ENCODE assay signal across 17 mouse cellular contexts in genomic region chr5:31116354-31116753, GRCm38 (mm10). TPM values are rescaled to one million over a fixed set of nuclear protein-coding genes. Genes with fewer than 3 reads are reported as not detected.
DNase-seq lines count a peak whose midpoint lies in the region; ATAC-seq lines count a peak whose summit lies in the region.
"Had no signal": no experiment of that assay in that cellular context is flagged by ENCODE, and none has a peak within 500 bp of the region (broad histone marks: within the 10 kb centered on the region; RNA-seq: fewer than 3 reads in every experiment).

TSS of gene Trim54 (plus strand) at chr5:31116712.

- 14% methylated on average over 3 of the region's 3 CpGs for WGBS in heart, embryonic 13.5 days
- 33% methylated on average over 3 of the region's 3 CpGs for WGBS in limb, embryonic 15.5 days
- 50% methylated on average over 3 of the region's 3 CpGs for WGBS in neural tube, embryonic 15.5 days

- H3K27ac ChIP-seq in heart, embryonic 13.5 days (replicated peaks), result peak within 1 kb of the TSS; percentile 75
- H3K27ac ChIP-seq in limb, embryonic 15.5 days, result no peak within 1 kb of the TSS
- no peak within 1 kb of the TSS for H3K27ac ChIP-seq in neural tube, embryonic 15.5 days (replicated peaks)
- H3K27ac ChIP-seq: midbrain, embryonic 10.5 days had no signal

- intact Hi-C loops in gastrocnemius, postnatal 36 days (cut with DNase I), result no loop called here

- H3K27me3 ChIP-seq in heart, embryonic 13.5 days (replicated peaks), result peaks cover 4% of the 10 kb centered on the region; the same call in 1 of the 2 replicates
- peaks cover 8% of the 10 kb centered on the region for H3K27me3 ChIP-seq in limb, embryonic 15.5 days
- H3K27me3 ChIP-seq in neural tube, embryonic 15.5 days (replicated peaks), result 0 out of 2 replicates have a peak, but pooled peaks cover 5% of the 10 kb centered on the region

- H3K36me3 ChIP-seq in heart, embryonic 13.5 days, result no peaks in the 10 kb centered on the region
- no peaks in the 10 kb centered on the region for H3K36me3 ChIP-seq in limb, embryonic 15.5 days
- H3K36me3 ChIP-seq in neural tube, embryonic 15.5 days, result no peaks in the 10 kb centered on the region
- H3K36me3 ChIP-seq: midbrain, embryonic 10.5 days had no signal

- H3K9me3 ChIP-seq in heart, embryonic 13.5 days, result no peaks in the 10 kb centered on the region
- no peaks in the 10 kb centered on the region for H3K9me3 ChIP-seq in limb, embryonic 15.5 days
- no peaks in the 10 kb centered on the region for H3K9me3 ChIP-seq in neural tube, embryonic 15.5 days (replicated peaks)
- H3K9me3 ChIP-seq: midbrain, embryonic 10.5 days had no signal

- ATAC-seq in heart, embryonic 13.5 days (ENCODE audit: extremely low read depth, insufficient number of reproducible peaks, low FRiP score, low TSS enrichment), result no peak; the same call in 1 of the 2 replicates
- 0 out of 2 replicates have a peak, but pooled peaks have one; percentile 48 for ATAC-seq in limb, embryonic 15.5 days (ENCODE audit: insufficient number of reproducible peaks, low FRiP score, low TSS enrichment, low read depth)
- no peak for ATAC-seq in neural tube, embryonic 15.5 days (ENCODE audit: low FRiP score)
- ATAC-seq: intestine, embryonic 16.5 days had no signal

- peak within 1 kb of the TSS; percentile 42 for H3K4me3 ChIP-seq in heart, embryonic 13.5 days
- H3K4me3 ChIP-seq in limb, embryonic 15.5 days, result no peak within 1 kb of the TSS
- no peak within 1 kb of the TSS for H3K4me3 ChIP-seq in neural tube, embryonic 15.5 days (replicated peaks)
- H3K4me3 ChIP-seq: midbrain, embryonic 10.5 days had no signal

- H3K4me2 ChIP-seq in heart, embryonic 13.5 days, result peak within 1 kb of the TSS; percentile 63
- no peak within 1 kb of the TSS for H3K4me2 ChIP-seq in limb, embryonic 15.5 days
- H3K4me2 ChIP-seq in neural tube, embryonic 15.5 days, result no peak within 1 kb of the TSS

- peak; percentile 85 for DNase-seq in gastrocnemius, adult 18-20 months (ENCODE audit: low spot score)
- no peak for DNase-seq in gastrocnemius, postnatal 36 days
- no peak for DNase-seq in layer of hippocampus, postnatal 36 days
- no peak for DNase-seq in lung, adult 18-20 months
- DNase-seq: adrenal gland, adult 8-10 months; cerebellum, adult 9-10 months; embryo, embryonic 11 days; kidney, postnatal 14 days; thymus, adult 2 months had no signal

- H3K4me1 ChIP-seq in heart, embryonic 13.5 days, result peaks cover 6% of the 10 kb centered on the region; the same call in 1 of the 2 replicates
- H3K4me1 ChIP-seq in limb, embryonic 15.5 days, result no peaks in the 10 kb centered on the region
- H3K4me1 ChIP-seq in neural tube, embryonic 15.5 days, result no peaks in the 10 kb centered on the region
- H3K4me1 ChIP-seq: midbrain, embryonic 10.5 days had no signal

- H3K9ac ChIP-seq in heart, embryonic 13.5 days, result peak within 1 kb of the TSS; percentile 73
- H3K9ac ChIP-seq in limb, embryonic 15.5 days, result no peak within 1 kb of the TSS
- no peak within 1 kb of the TSS for H3K9ac ChIP-seq in neural tube, embryonic 15.5 days (replicated peaks)

RNA-seq across cellular contexts. Expression of gene Trim54, which starts in this region (rescaled TPM):
- 100 to 1,000 TPM; 438 to 512 TPM for total RNA-seq in gastrocnemius, adult 18-20 months (2021)
- 100 to 1,000 TPM; 349 to 367 TPM for total RNA-seq in gastrocnemius, postnatal 36 days (2021)
- 10.7 and 13.9 TPM in 2 replicates for polyA plus RNA-seq in heart, embryonic 13.5 days (2015; fragmentation: Nextera tagmentation; extraction: Ambion mirVana)
- 7.6 and 21.7 TPM in 2 replicates for polyA plus RNA-seq in limb, embryonic 15.5 days (2015; fragmentation: Nextera tagmentation; extraction: Ambion mirVana)
- 0.33 and 1.5 TPM in 2 replicates for polyA plus RNA-seq in neural tube, embryonic 15.5 days (2015; fragmentation: Nextera tagmentation; extraction: Ambion mirVana)
- total RNA-seq in layer of hippocampus, postnatal 36 days (2021), result not detected
- total RNA-seq: adrenal gland, adult 8-10 months; CH12.LX; layer of hippocampus, postnatal 25 days had no signal
- polyA plus RNA-seq: hindbrain, embryonic 11.5 days; intestine, embryonic 16.5 days; midbrain, embryonic 10.5 days had no signal

Comparison
In these comparisons a context has a peak if more than half of its experiments do, and no peak if none do; other contexts are left out.
1. RNA of gene Trim54 (total RNA-seq): 438 to 512 TPM in gastrocnemius, adult 18-20 months and 349 to 367 TPM in gastrocnemius, postnatal 36 days; not detected in layer of hippocampus, postnatal 36 days; every median in the first group is over 100 times any median in the second.